Mouse (Mus musculus) sigmoid colon, adult 10 weeks (tissue): Measurements from ENCODE around the gene Cyp4f15. TPM values are rescaled to one million over a fixed set of nuclear protein-coding genes. Genes with fewer than 3 reads are reported as not detected.

Experiments
- polyA plus RNA-seq: library from polyadenylated mRNA; stranded (reverse); fragments of 350-450 nt; fragmentation: Illumina TruSeq; extraction: RNeasy Lipid Tissue Mini Kit (QIAGEN cat#74804); gene quantifications from one replicate; pipeline ENCODE4 v1.2.3, GENCODE M21; 2014; ENCODE audit warnings: low read depth, low replicate concordance

Cyp4f15 gene
- not detected for polyA plus RNA-seq

DNA sequence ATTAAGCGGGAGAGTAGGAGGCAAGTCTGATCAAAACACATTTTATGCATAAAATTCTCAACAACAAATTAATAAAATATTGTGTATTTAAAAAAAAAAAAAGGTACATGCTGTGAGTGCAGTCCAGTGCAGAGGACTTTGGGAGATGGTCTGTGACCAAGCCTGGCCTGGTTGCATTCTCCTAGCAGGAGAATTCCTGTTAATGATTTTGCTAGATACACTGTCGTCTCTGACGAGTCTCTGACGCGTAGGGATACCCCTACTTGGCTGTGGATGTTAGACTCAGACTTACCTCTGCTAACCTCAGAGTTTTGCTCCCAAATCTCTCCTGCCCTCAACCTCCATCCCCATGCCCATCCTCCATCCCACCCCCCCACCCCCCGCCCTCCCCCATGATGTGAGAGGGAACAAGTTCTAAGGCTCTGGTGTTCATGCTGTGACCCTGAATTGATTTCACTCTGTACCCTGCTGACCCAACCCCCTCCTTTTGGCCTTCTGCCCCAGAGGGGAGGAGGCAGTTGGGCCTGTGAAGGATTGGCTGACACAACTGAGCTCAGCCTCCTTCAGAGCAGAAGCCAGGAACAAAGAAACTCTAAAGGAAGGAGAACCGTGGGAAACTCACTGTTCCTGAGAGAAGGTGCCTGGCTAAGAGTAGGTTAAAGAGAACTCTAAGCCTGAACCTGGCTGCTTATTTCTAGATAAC, at the start of gene Cyp4f15:
Cyp4f15 (plus strand) TSS at position 580 of the 703 bp plus-strand sequence.

DNA sequence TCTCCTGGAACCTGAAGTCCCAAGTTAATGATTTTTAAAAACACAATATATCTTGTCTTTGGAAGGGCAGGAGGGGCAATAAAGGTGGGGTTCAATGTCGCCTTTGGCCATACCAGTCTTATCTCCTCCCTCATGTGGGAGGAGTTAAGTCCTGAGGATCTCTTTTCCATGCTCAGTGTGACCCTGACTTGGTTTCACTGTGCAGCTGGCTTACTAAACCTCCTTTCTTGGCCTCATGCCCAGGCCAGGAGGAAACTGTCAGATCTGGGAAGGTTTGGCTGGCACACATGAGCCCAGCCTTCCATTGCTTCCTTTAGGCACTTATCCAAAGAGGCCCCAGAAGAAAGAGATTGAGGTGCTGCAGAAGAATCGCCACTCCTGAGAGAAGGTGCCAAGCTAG, 26.7 kb upstream of the Cyp4f15 start, which contains the start of gene Cyp4f40:
Cyp4f40 (plus strand) TSS at position 189 of the 400 bp plus-strand sequence.

Other genes starting within 250 kb of the Cyp4f15 start
- gene Cyp4f39, start 232.9 kb upstream of the Cyp4f15 start, polyA plus RNA-seq = not detected
- 1.6 TPM for gene Cyp4f17, start 179.6 kb upstream of the Cyp4f15 start, polyA plus RNA-seq
- 39.0 TPM for gene Cyp4f16, start 149.1 kb upstream of the Cyp4f15 start, polyA plus RNA-seq
- not detected for gene Cyp4f37, start 64.3 kb upstream of the Cyp4f15 start, polyA plus RNA-seq
- 13.2 TPM for gene Cyp4f40, start 26.7 kb upstream of the Cyp4f15 start, polyA plus RNA-seq
- gene Zfp871, start 102.7 kb downstream of the Cyp4f15 start, polyA plus RNA-seq = 80.2 TPM
- 5.5 TPM for gene Zfp811, start 124.3 kb downstream of the Cyp4f15 start, polyA plus RNA-seq
- gene Zfp799, start 144.6 kb downstream of the Cyp4f15 start, polyA plus RNA-seq = 24.1 TPM
- gene Zfp870, start 206.0 kb downstream of the Cyp4f15 start, polyA plus RNA-seq = 8.9 TPM
- gene Cyp4f14, start 231.7 kb downstream of the Cyp4f15 start, polyA plus RNA-seq = 33.8 TPM